8 mouse cellular contexts compared by ENCODE assay signal in the genomic region with DNA sequence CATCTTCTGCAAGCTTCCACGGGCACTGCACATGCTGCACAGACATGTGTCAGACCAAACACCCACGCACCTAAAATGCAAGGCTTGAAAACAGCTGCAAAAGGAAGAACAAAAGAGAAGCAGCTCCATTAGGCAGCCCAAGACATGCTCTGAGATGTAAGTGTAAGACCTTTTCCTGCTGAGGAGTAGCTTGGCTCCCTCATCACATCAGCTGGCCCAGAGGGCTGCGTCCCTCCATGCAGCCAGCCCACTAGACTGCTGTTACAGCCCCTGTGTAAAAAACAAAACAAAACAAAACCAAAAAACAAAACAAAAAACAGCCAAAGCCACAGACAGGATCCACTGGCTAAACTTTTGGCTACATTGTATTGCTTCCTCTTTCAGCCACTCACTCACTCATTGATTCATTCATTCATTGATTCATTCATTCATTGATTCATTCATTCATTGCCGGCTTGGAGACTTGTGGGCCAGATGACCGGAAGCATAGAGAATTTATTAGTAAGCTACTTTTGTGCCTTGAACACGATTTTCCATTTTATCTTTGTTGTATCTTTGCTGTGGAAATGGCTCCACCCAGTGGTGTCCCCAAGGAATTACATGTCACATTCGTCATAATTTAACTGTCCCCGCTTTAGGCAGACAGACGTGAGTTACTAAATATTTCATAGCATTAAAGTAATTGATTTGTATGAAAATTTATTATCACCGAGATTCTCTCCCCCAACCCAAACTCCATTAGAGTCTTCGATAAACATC.
DNase-seq lines count a peak whose midpoint lies in the region; ATAC-seq and TF ChIP-seq lines count a peak whose summit lies in the region.

No protein-coding gene starts in this region.

- H3K4me3 ChIP-seq in gastrocnemius, adult 2 months = no peak overlapping the region; the same call in 1 of the 2 replicates
- no peak overlapping the region for H3K4me3 ChIP-seq in embryonic facial prominence, embryonic 13.5 days
- H3K4me3 ChIP-seq in kidney, embryonic 15.5 days (replicated peaks) = no peak overlapping the region
- H3K4me3 ChIP-seq in stomach, postnatal 0 days (ENCODE audit: low read depth, low read length) = no peak overlapping the region

- TF ChIP-seq EP300 in stomach, postnatal 0 days (optimal IDR thresholded peaks at IDR 0.05) = no peak

- peak overlapping the region; percentile 63 for H3K27ac ChIP-seq in gastrocnemius, adult 2 months
- H3K27ac ChIP-seq in embryonic facial prominence, embryonic 13.5 days = peak overlapping the region; percentile 49; the same call in 1 of the 2 replicates
- 0 out of 2 replicates have a peak overlapping the region, but pooled peaks have one; percentile 34 for H3K27ac ChIP-seq in kidney, embryonic 15.5 days
- no peak overlapping the region for H3K27ac ChIP-seq in stomach, postnatal 0 days (replicated peaks)

- 12% methylated on average over 11 of the region's 11 CpGs for WGBS in embryonic facial prominence, embryonic 13.5 days
- WGBS in kidney, embryonic 15.5 days = 16% methylated on average over 11 of the region's 11 CpGs
- WGBS in stomach, postnatal 0 days = 19% methylated on average over 11 of the region's 11 CpGs

- H3K4me1 ChIP-seq in embryonic facial prominence, embryonic 13.5 days = peaks cover 14% of the 10 kb centered on the region
- H3K4me1 ChIP-seq in kidney, embryonic 15.5 days = peaks cover 22% of the 10 kb centered on the region
- no peaks in the 10 kb centered on the region for H3K4me1 ChIP-seq in stomach, postnatal 0 days (replicated peaks; ENCODE audit: control insufficient read depth, insufficient read depth)

- DNase-seq in gastrocnemius, adult 2 months = peak; percentile 57
- DNase-seq in gastrocnemius, adult 8-10 months (ENCODE audit: low spot score in 2 of 2) = no peak
- DNase-seq in 3T3-L1 (ENCODE audit: low read depth, low spot score) = peak; percentile 85
- peak; percentile 40 for DNase-seq in adrenal gland, adult 8-10 months
- peak; percentile 27 to 34 for DNase-seq in lung, adult 18-20 months
- DNase-seq in stomach, postnatal 0 days (ENCODE audit: low spot score) = peak; percentile 62

- H3K4me2 ChIP-seq in embryonic facial prominence, embryonic 13.5 days = no peak overlapping the region
- H3K4me2 ChIP-seq in kidney, embryonic 15.5 days = no peak overlapping the region
- H3K4me2 ChIP-seq in stomach, postnatal 0 days (replicated peaks; ENCODE audit: low read depth) = no peak overlapping the region

- intact Hi-C loops in gastrocnemius, adult 2 months (cut with DNase I) = loop anchor here (1.0 to 5.0 kb wide), 4 partner anchors 290 to 626 kb away; no protein-coding TSS in a partner anchor

- no peaks in the 10 kb centered on the region for H3K27me3 ChIP-seq in embryonic facial prominence, embryonic 13.5 days
- no peaks in the 10 kb centered on the region for H3K27me3 ChIP-seq in kidney, embryonic 15.5 days
- no peaks in the 10 kb centered on the region for H3K27me3 ChIP-seq in stomach, postnatal 0 days (ENCODE audit: control insufficient read depth, insufficient read depth, low read length)

- TF ChIP-seq CTCF in gastrocnemius, adult 2 months (IDR thresholded peaks at IDR 0.05) = peak; percentile 92
- TF ChIP-seq CTCF in stomach, postnatal 0 days (IDR thresholded peaks at IDR 0.05; ENCODE audit: low read depth) = peak; percentile 96

- H3K9ac ChIP-seq in embryonic facial prominence, embryonic 13.5 days = no peak overlapping the region
- H3K9ac ChIP-seq in kidney, embryonic 15.5 days = no peak overlapping the region
- no peak overlapping the region for H3K9ac ChIP-seq in stomach, postnatal 0 days (ENCODE audit: low read length)

- no peaks in the 10 kb centered on the region for H3K9me3 ChIP-seq in embryonic facial prominence, embryonic 13.5 days
- H3K9me3 ChIP-seq in kidney, embryonic 15.5 days (replicated peaks) = no peaks in the 10 kb centered on the region
- no peaks in the 10 kb centered on the region for H3K9me3 ChIP-seq in stomach, postnatal 0 days (ENCODE audit: control insufficient read depth, low read length)

- ATAC-seq in embryonic facial prominence, embryonic 13.5 days (ENCODE audit: insufficient number of reproducible peaks, insufficient read depth, low FRiP score, low TSS enrichment, low read depth) = no peak
- no peak for ATAC-seq in kidney, embryonic 15.5 days (replicated peaks; ENCODE audit: low FRiP score)
- ATAC-seq in stomach, postnatal 0 days (ENCODE audit: low FRiP score, low TSS enrichment) = no peak

- no peaks in the 10 kb centered on the region for H3K36me3 ChIP-seq in embryonic facial prominence, embryonic 13.5 days
- H3K36me3 ChIP-seq in kidney, embryonic 15.5 days = no peaks in the 10 kb centered on the region
- H3K36me3 ChIP-seq in stomach, postnatal 0 days (ENCODE audit: control insufficient read depth, insufficient read depth, low read length) = no peaks in the 10 kb centered on the region

Comparison
In these comparisons a context has a peak if more than half of its experiments do, and no peak if none do; other contexts are left out.
1. DNase-seq: peak in gastrocnemius, adult 2 months (single experiment), 3T3-L1 (single experiment), adrenal gland, adult 8-10 months (single experiment), lung, adult 18-20 months (2 of 2) and stomach, postnatal 0 days (single experiment); none in gastrocnemius, adult 8-10 months (0 of 2).